Comparison of ENCODE assay signal across 17 mouse cellular contexts in the genomic region with DNA sequence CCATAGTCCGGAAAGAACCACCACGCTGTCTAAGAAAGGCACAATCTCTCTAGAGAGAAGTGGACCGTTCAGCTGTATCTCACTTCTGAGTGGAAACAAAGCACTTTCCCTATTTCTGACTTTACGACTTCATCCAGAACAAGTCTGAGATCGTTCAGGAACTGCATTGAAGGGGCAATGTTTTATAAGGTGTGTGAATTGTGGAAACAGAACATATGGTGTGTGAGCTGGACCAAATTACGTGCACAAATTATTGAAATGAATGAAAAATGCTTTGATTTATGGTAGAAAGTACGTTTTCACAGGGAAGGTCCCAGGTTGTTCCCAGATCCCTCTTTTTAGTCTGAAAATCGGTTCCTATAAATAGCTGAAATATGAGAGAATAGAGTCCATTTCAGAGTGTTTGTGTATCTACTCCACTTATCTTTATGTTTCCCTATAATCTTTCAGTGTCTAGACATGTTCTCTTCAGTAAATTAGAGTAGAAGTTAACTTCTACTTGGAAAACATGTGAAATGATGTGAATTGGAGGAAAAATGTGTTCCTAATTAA.
"Had no signal": no experiment of that assay in that cellular context is flagged by ENCODE, and none has a peak within 500 bp of the region (broad histone marks: within the 10 kb centered on the region; RNA-seq: fewer than 3 reads in every experiment).

No protein-coding gene starts in this region.

- H3K4me2 ChIP-seq: limb, embryonic 15.5 days; liver, embryonic 11.5 days; lung, embryonic 14.5 days had no signal

- H3K36me3 ChIP-seq: limb, embryonic 15.5 days had no signal

- H3K27me3 ChIP-seq: limb, embryonic 15.5 days had no signal

- H3K27ac ChIP-seq: kidney, postnatal 0 days; layer of hippocampus, adult 2 months; limb, embryonic 15.5 days; liver, embryonic 14.5 days; macrophage; stomach, postnatal 0 days had no signal

- H3K9me3 ChIP-seq: limb, embryonic 15.5 days had no signal

- H3K9ac ChIP-seq: limb, embryonic 15.5 days; liver, embryonic 14.5 days; liver, postnatal 0 days; lung, embryonic 14.5 days had no signal

- ATAC-seq: intestine, embryonic 16.5 days; liver, postnatal 0 days; lung, postnatal 0 days had no signal

- DNase-seq: kidney, adult 2 months; kidney, postnatal 25 days; layer of hippocampus, adult 9-11 months; liver, postnatal 0 days; lung, embryonic 14.5 days; midbrain, embryonic 14.5 days; thymus, adult 2 months; thymus, postnatal 4 days had no signal

- H3K4me3 ChIP-seq: layer of hippocampus, adult 2 months; limb, embryonic 15.5 days had no signal
